Mouse (Mus musculus) cortical plate, adult 2 months (tissue): ENCODE measurements at regions not wholly inside any gene's neighbourhood (a gene's known extent, or its start where the extent isn't known, plus 50 kb on each side); places are given as distances from the start of the nearest gene placed in this dataset.

Experiments used
- CTCF ChIP-seq: fragments of 200-500 bp; IDR thresholded peaks from 2 replicates; pipeline ENCODE4 v1.5.1; 2011; ENCODE audit warnings: mild to moderate bottlenecking, control low read depth, low read length; ENCODE audit not compliant: insufficient read depth; ENCODE audit errors: extremely low read depth
- POLR2A ChIP-seq: fragments of 200-500 bp; IDR thresholded peaks from 2 replicates; pipeline ENCODE4 v1.6.1; 2011; ENCODE audit warnings: mild to moderate bottlenecking, low read length, control low read depth; ENCODE audit not compliant: insufficient read depth; ENCODE audit errors: extremely low read depth

DNA sequence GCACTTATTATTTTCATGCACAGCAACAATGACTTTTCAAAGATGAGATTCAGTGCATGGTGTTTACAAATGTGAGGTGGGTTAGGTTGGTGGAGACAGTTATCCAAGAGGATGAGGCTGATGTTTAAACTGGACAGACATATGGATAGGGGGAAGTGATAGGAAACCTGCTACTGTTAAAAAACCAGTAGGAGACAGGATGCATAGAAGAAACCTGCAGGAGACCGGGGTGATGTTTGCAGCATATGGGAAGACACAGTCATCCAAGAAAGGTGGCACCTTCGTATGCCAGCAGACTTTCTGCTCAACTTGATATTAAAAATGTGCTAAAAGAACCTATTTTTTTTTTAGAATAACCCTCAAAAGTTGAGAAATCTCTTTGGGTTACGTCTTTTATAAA lies 809.9 kb upstream of the Gm5150 start:
- TF ChIP-seq CTCF (no peak), POLR2A (no peak)
